Mouse (Mus musculus): ENCODE data around the gene Trim2. TPM values are rescaled to one million over a fixed set of nuclear protein-coding genes. Genes with fewer than 3 reads are reported as not detected.

Trim2 gene
- total RNA-seq, 2 experiments from 2014 or later = 9.1 to 9.9 TPM

DNA sequence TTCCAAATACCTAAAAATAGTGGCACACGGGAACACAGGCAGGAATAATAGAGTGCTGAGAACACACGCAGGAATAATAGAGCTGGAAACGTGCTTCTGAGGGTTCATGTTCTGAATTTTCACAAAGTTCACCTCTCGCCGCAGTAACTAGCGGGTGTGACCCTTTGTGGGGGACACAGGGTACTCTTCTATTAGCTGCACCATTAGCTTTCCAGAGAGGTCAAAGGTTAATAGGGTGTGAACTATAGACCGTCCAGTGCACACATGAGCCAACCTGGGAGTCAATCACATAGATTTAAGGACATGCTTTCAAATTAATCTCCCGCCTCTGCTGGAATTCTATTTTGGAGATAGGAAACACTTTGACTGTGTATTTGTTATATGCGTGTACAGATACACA, 11.9 kb downstream of the Trim2 start:
- DNase-seq = no peak
- intact Hi-C loops (cut with DNase I) = no loop called here

GRCm38 (mm10) chr3:84293666-84294595, 12.7 kb downstream of the Trim2 start:
- DNase-seq = no peak
- intact Hi-C loops (cut with DNase I) = no loop called here

DNA sequence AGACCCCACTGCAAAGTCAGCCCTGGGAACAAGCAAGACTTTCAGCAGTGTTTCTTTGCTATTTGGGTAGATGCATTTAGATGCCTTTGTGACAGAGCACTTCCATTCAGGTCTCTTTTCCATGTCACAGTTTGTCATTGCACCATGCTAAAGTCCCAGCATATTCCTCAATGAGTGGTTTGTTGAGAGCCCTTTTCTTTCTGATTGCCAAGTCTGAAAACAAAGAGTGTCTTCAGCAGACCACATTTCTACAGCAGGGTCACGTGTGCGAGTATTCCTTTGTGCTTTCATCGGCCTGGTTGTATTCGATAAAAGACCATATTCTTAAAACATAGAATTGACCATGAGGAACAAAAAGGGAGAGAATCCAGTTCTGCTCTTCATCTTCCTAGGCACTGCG, 14.4 kb downstream of the Trim2 start:
- DNase-seq = no peak
- intact Hi-C loops (cut with DNase I) = no loop called here

DNA sequence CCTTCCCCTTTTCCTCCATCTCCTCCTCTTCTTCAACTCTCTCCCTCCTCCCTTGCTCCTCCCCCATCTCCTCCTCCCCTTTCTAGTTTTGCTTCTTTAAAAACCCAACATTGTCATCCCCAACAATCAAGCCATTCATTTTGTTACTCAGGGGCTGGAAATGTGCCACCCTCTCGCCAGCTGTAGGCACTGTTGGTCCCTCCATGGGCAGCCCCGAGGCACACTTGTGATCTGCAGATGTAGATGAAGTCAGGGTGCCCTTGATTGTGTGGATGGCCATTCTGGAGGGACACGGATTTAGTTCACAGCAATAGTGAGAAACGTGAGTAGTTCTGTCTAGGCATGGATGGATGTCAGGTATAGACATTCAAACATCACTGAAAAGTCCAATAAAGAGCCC, 17.7 kb downstream of the Trim2 start:
- intact Hi-C loops (cut with DNase I) = no loop called here
- no peak for DNase-seq

DNA sequence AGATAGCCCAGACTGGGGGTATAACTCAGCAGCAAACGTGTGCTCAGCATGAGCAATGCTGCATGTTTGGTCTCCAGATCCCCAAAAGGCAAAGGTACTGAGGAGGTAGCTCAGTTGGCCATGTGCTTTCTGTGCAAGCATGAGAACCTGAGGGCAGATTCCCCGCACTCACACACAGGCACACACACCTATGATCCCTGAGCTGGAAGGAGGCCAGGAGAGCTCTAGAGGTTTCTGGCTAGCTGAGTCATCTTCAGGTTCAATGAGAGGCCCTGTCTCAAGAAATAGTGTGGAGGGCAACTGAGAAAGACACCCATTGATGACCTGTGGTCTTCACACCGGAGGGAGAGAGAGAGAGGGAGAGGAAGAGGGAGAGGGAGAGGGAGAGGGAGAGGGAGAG, 19.4 kb downstream of the Trim2 start:
- no peak for DNase-seq
- intact Hi-C loops (cut with DNase I) = no loop called here

DNA sequence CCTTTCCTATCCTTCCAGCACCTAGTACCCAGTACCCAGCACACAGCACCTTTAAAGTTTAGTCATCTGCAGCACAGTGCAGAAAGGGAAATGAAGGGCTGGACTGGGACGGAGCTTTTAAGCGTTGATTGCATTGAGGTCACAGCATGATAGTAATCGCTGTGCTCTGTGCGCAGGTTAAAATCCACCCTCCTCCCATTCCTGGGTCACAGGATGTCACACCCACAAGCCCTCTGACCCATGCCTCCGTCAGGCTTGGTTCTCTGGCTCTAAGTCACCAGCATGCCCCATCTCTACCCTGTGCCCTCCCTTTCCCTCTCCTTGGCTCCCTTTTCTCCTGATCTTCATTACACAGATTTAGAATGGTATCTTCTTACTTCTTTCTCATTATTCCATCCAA, 20.4 kb downstream of the Trim2 start:
- intact Hi-C loops (cut with DNase I) = no loop called here
- DNase-seq = no peak

GRCm38 (mm10) chr3:84284796-84285195, 21.9 kb downstream of the Trim2 start:
- intact Hi-C loops (cut with DNase I) = no loop called here

DNA sequence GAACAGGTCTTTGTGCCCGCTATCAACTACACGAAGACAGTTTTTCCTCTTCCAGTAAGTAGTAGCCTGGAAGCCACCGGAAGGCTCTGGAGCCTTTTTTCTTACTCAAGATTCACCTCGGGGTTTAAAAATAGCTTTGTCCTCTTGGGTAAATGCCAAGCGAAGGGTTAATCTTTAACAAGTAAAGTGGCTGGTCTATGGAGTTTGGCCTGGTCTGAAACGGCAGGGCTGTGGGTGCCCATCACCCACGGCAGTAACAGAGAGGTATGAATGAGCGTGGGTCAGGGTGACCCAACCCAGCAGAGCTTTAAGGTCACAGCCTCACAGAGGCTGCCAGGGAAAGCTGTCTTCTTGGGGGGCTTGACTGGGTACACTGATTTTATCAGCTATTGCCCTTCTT, 23.2 kb downstream of the Trim2 start:
- no peak for DNase-seq
- intact Hi-C loops (cut with DNase I) = no loop called here

More at GRCm38 (mm10) chr3:84284796-84285195, 21.9 kb downstream of the Trim2 start:
- no peak for DNase-seq

GRCm38 (mm10) chr3:84281936-84282371, 24.7 kb downstream of the Trim2 start:
- intact Hi-C loops (cut with DNase I) = no loop called here
- no peak for DNase-seq

DNA sequence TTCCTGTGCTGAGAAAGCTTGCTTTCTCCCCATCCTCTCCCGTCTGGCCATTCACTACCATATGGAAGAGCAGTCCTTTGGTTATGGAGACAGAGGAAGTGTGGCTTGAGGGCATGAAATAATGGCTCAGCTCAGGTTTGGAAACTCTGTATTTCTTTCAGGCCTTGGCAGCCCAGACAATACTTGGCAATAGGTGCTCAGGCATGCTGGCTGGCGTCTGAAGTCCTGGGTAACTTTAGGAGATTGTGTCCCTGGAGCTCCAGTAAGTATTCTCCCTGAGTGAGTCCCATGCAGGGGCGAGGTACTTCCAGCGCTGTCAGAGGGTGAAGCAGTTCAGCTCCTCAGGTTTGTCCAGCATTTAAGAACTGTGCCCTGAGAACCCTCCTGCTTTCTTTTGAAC, 27.9 kb downstream of the Trim2 start:
- DNase-seq = no peak
- intact Hi-C loops (cut with DNase I) = no loop called here

DNA sequence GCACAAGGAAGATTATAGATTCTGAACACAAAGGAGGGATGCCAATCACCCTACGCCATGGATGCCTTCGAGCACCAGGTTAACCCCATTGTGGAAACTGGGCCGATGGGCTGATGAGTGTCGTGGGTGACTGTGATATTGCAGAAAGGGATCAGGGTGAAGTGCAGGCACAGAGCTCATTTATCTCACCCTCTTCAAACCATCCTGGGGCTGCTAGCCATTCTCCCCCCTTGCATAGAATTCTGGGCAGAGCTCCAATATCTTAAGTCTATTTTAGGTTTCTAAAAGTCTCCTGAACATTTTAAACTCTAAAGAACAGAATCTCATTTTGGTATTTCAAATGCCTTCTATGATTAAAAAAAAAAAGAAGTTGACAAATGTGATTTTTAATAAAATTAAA, 31.6 kb downstream of the Trim2 start:
- DNase-seq = no peak
- intact Hi-C loops (cut with DNase I) = no loop called here

DNA sequence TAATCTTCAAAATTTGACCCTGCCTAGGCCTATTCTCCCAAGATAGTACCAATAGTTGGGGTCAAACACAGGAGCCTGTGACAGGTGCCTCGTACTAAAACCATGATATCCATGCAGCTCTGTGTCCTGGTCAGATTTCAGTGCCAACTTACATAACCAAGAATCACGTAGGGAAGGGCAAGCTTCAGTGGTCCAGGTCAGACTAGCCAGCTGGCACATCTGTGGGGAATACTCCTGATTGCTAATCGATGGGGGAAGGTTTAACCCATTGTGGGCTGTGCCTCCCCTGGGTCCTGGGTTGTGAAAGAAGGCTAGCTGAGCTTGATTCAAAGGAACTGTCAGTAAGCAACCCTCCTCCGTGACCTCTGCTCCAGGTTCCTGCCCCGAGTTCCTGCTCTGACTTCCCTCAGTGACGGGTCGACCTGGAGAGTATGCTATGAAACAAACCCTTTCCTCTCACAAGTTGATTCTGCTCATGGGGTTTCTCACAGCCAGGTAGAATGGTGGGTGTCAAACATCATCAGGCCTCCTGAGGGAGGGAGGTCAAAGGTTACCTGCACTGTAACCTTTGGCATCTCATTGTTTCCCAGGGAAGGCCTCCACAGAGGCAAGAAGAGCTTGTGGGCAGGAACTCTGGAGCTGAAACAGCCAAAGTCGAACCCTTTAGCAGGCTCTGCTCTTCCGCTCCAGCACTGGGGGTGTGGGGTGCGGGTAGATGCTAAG, 34.2 kb downstream of the Trim2 start:
- intact Hi-C loops (cut with DNase I) = no loop called here

DNA sequence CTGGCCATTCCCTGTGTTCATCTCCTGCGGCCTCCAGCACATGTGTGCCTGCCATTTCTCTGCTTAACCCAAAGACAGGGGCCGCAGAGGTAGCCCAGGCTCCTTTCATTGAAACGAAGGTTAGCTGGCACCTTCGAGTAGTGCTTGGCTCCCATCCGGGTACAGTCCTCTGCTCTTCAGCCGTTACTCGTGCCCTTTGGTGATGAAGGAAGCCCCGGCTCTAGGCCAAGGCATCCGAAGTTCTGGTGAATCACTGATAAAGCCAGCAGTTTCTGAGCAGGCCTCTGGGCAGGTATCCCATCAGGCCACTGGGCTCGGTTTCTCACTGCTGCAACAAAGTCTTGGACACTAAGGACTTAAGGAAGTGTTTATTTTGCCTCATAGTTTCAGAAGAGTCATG, 34.9 kb downstream of the Trim2 start:
- intact Hi-C loops (cut with DNase I) = no loop called here
- DNase-seq = peak; percentile 36 to 45

More for the DNA sequence above, 34.2 kb downstream of the Trim2 start:
- DNase-seq = no peak

DNA sequence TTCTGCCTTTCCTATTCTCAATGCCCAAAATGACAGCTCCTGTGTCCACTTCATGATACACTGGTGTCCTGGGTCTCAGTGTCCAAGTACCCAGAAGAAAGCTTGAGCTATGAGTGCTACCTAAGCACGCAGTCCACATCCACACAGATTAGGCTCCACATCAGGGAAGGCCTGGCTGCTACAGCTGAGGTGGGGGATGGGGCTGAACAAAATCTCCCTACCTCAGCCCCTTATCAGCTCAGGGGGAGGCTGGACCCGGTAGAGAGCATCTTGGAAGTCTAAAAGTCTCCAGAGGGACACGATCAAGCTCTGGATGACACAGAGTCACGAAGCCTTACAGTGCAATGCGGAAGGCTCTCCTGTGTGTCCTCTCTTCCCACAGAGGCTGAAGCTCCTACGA, 35.6 kb downstream of the Trim2 start:
- no peak for DNase-seq
- intact Hi-C loops (cut with DNase I) = no loop called here

- DNase-seq = no peak
- intact Hi-C loops (cut with DNase I) = no loop called here
Measured at GRCm38 (mm10) chr3:84270624-84270995, 36.1 kb downstream of the Trim2 start.

DNA sequence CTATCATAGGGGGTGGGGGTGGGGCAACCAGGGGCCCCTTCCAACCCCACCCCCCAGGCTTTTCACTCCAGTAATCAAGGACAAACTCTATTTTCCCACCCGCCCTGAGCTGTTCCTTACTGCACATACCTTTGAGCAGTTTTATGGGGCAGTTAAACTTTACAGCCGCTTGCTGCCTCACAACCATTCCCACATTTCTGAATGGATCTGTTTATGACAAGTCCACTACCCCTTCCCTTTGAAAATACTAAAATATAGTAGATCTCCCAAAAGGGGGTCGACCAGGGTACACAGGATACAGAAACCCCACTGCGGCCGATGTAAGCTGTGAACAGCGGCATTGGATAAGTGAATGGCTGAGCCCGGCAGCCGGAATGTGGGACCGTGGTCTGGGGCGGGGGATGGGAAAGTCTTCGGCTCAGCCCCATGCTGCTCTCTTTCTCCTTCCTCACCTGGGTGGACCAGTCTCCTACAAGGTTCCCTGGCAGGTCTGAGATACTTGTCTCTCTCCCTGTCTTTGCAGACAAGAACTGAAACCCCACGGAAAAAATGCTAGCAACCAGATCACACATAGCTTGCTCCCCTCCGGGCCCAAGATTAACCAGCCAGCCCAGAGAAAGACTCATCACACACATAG, 36.6 kb downstream of the Trim2 start:
- intact Hi-C loops (cut with DNase I) = no loop called here
- DNase-seq = peak in 1 of 2 experiments; percentile 22

DNA sequence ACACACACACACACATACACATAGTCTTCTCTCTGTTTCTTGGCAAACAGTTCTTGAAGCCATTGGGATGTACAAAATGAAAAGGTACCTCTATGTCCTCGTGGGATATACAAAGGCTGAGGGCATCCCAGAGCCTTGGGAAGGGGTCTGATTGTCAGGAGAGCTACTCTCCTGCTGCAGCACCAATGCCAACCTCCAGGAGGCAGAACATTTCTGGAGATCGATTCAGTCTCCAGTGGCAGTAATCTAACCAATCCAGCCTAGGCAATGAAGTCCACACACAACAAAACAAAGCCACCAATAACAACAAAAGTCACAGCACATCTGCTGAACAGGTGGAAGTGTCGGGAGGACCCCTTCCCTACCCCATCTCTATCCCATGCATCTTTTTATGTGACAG, 38.2 kb downstream of the Trim2 start:
- intact Hi-C loops (cut with DNase I) = no loop called here
- DNase-seq = no peak

DNA sequence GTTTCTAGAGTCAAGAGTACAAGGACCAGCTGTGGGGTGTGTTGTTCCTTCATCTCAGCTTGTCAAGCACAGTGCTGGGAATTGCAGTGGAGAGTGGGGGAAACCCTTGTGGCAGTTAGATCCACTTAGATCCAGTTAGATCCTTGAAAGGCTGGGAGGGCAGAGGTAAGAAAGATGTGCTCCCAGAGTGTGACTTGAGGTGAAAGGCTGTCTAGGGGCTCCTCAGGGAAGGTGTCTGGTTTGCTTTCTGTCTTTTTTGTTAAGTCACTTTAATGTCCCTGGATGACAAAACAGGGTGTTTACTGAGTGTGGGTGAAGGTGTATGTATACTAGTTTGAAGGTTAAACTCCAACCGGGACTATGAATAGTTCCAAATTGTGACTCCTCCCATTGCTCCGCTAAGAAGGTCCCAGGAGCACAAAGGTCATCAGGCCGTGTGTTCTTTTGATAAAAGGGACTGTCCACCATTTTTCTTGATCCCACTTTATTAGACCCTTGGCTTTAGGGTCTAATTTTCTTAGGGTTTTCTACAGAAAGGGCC, 40.2 kb downstream of the Trim2 start:
- intact Hi-C loops (cut with DNase I) = no loop called here
- DNase-seq = no peak

- intact Hi-C loops (cut with DNase I) = no loop called here
- DNase-seq = no peak
Measured at GRCm38 (mm10) chr3:84265084-84265483, 41.6 kb downstream of the Trim2 start.

GRCm38 (mm10) chr3:84264395-84264794, 42.3 kb downstream of the Trim2 start:
- intact Hi-C loops (cut with DNase I) = no loop called here
- DNase-seq = no peak

- DNase-seq = no peak
- intact Hi-C loops (cut with DNase I) = no loop called here
Measured at GRCm38 (mm10) chr3:84262804-84263203, 43.9 kb downstream of the Trim2 start.

Data from heart, postnatal 10 days (tissue).